Mouse (Mus musculus) bone marrow macrophage, adult 2 months (primary cell): Measurements from ENCODE around the gene Adipor2.

Source experiments
- CTCF ChIP-seq: IDR thresholded peaks from 2 replicates; pipeline ENCODE4 v1.5.1; 2012; ENCODE audit warnings: low read depth, mild to moderate bottlenecking, low read length, moderate library complexity
- POLR2A ChIP-seq: IDR thresholded peaks from 2 replicates; pipeline ENCODE4 v1.6.1; 2012; ENCODE audit warnings: mild to moderate bottlenecking, low read depth, low read length, borderline replicate concordance

GRCm38 (mm10) chr6:119341409-119341808 is 76.1 kb downstream of the Adipor2 start:
- no peak for TF ChIP-seq CTCF
- no peak for TF ChIP-seq POLR2A
